Mouse (Mus musculus): ENCODE data around the gene Glb1.

GRCm38 (mm10) chr9:114484771-114485170 lies 83.9 kb downstream of the Glb1 start:
- TF ChIP-seq TAL1 (IDR thresholded peaks at IDR 0.05; ENCODE audit: low read length) (no peak), GATA1 (IDR thresholded peaks at IDR 0.05; ENCODE audit: low read length) (no peak)

Data from erythroblast, embryonic 14.5 days (primary cell).